Mouse (Mus musculus) retina, postnatal 1 day (tissue): ENCODE data around the gene Afap1l2.

Source experiments
- DNase-seq: peaks from one replicate; pipeline ENCODE4 v3.0.0-alpha.2; 2012

Gene Afap1l2

GRCm38 (mm10) chr19:56873816-56874600 lies 134.0 kb downstream of the Afap1l2 start, which contains the start of gene Vwa2:
TSS of gene Vwa2 (plus strand) at chr19:56874249.
- DNase-seq, result peak; percentile 70

- DNase-seq, result no peak
These were observed 140.3 kb downstream of the Afap1l2 start for GRCm38 (mm10) chr19:56867701-56868100.
